Mouse (Mus musculus) monocyte, adult 5-6 weeks (primary cell): Measurements from ENCODE around the gene Hic1. TPM values are rescaled to one million over a fixed set of nuclear protein-coding genes. Genes with fewer than 3 reads are reported as not detected.
"Not testable (repeated sequence)": the region's sequence is repeated elsewhere in the genome, so short reads cannot be mapped to it uniquely, and the experiment has no call there.

Experiments used
- ATAC-seq: fragments of 153-309, 156-312 bp; replicated peaks from 2 replicates; pipeline ENCODE4 v1.8.0; 2017; ENCODE audit warnings: mild to moderate bottlenecking; ENCODE audit not compliant: low TSS enrichment, insufficient number of reproducible peaks, severe bottlenecking, poor library complexity, low FRiP score
- total RNA-seq: library from RNA; stranded (forward); fragments of 200-1000, 200-491, 200-594 nt; gene quantifications from 3 replicates; pipeline ENCODE4 v1.2.3, GENCODE M21; 2017

Hic1 gene
- total RNA-seq, 1 experiment from 2014 or later: 0.95 TPM

GRCm38 (mm10) chr11:75194121-75194849, 25.0 kb upstream of the Hic1 start:
- ATAC-seq: no peak

GRCm38 (mm10) chr11:75193256-75194071, 24.1 kb upstream of the Hic1 start, which contains the start of gene Rtn4rl1:
Gene Rtn4rl1 (plus strand): TSS chr11:75193783.
- no peak for ATAC-seq

GRCm38 (mm10) chr11:75192336-75193214, 23.3 kb upstream of the Hic1 start:
- ATAC-seq: peak; percentile 57; the same call in 1 of the 2 replicates

- ATAC-seq: no peak
Observed at GRCm38 (mm10) chr11:75191841-75192240, 22.5 kb upstream of the Hic1 start.

- no peak for ATAC-seq
Observed at GRCm38 (mm10) chr11:75190905-75191441, 21.7 kb upstream of the Hic1 start, which contains the start of gene Dph1. Gene Dph1 (minus strand): TSS chr11:75191241.

GRCm38 (mm10) chr11:75190371-75190724, 21.0 kb upstream of the Hic1 start:
- ATAC-seq: peak; percentile 93

GRCm38 (mm10) chr11:75189713-75190370, 20.5 kb upstream of the Hic1 start:
- ATAC-seq: no peak

- ATAC-seq: no peak
Observed at GRCm38 (mm10) chr11:75184986-75185385, 15.7 kb upstream of the Hic1 start.

- no peak for ATAC-seq
Observed at GRCm38 (mm10) chr11:75184573-75184972, 15.3 kb upstream of the Hic1 start.

- ATAC-seq: no peak
Observed at GRCm38 (mm10) chr11:75183917-75184570, 14.7 kb upstream of the Hic1 start.

- ATAC-seq: peak; percentile 88
Observed at GRCm38 (mm10) chr11:75178672-75179208, 9.4 kb upstream of the Hic1 start, which contains the start of gene Ovca2. Gene Ovca2 (minus strand): TSS chr11:75178835.

- ATAC-seq: no peak
Observed at GRCm38 (mm10) chr11:75178011-75178410, 8.7 kb upstream of the Hic1 start.

GRCm38 (mm10) chr11:75174574-75174973, 5.3 kb upstream of the Hic1 start:
- not testable (repeated sequence) for ATAC-seq

- no peak for ATAC-seq
Observed at GRCm38 (mm10) chr11:75173799-75174165, 4.5 kb upstream of the Hic1 start.

GRCm38 (mm10) chr11:75173095-75173798, 3.9 kb upstream of the Hic1 start:
- peak; percentile 33 for ATAC-seq

GRCm38 (mm10) chr11:75172151-75173094, 3.1 kb upstream of the Hic1 start:
- no peak for ATAC-seq
